Mouse (Mus musculus) stomach, embryonic 15.5 days (tissue): ENCODE data around the gene Rsph3b. TPM values are rescaled to one million over a fixed set of nuclear protein-coding genes. Genes with fewer than 3 reads are reported as not detected.

ENCODE experiments used
- ATAC-seq: fragments of 200-750 bp; cut with Nextera tagmentation; 2 replicates; pipeline ENCODE4 v1.8.0; 2017; ENCODE audit warnings: low read depth, moderate number of reproducible peaks, moderate TSS enrichment; ENCODE audit not compliant: insufficient read depth, low FRiP score
- H3K27ac ChIP-seq: fragments of 300-500 bp; sonication (generic); 2 replicates; pipeline ENCODE4 v1.5.1; 2015; ENCODE audit warnings: mild to moderate bottlenecking, inconsistent platforms
- H3K27me3 ChIP-seq: fragments of 300-500 bp; sonication (generic); replicated peaks from 2 replicates; pipeline ENCODE4 v1.6.1; 2015; ENCODE audit warnings: inconsistent platforms
- H3K36me3 ChIP-seq: fragments of 300-500 bp; sonication (generic); 2 replicates; pipeline ENCODE4 v1.6.1; 2015; ENCODE audit warnings: inconsistent platforms
- H3K4me1 ChIP-seq: fragments of 300-500 bp; sonication (generic); 2 replicates; pipeline ENCODE4 v1.6.1; 2015; ENCODE audit warnings: inconsistent platforms
- H3K4me2 ChIP-seq: fragments of 300-500 bp; sonication (generic); 2 replicates; pipeline ENCODE4 v1.6.1; 2015; ENCODE audit warnings: mild to moderate bottlenecking, inconsistent platforms
- H3K4me3 ChIP-seq: fragments of 300-500 bp; sonication (generic); replicated peaks from 2 replicates; pipeline ENCODE4 v1.5.1; 2015; ENCODE audit warnings: inconsistent platforms
- H3K9ac ChIP-seq: fragments of 300-500 bp; sonication (generic); 2 replicates; pipeline ENCODE4 v1.6.1; 2015; ENCODE audit warnings: inconsistent platforms
- H3K9me3 ChIP-seq: fragments of 300-500 bp; sonication (generic); 2 replicates; pipeline ENCODE4 v1.6.1; 2016; ENCODE audit warnings: inconsistent platforms
- WGBS: fragments of 180-500 bp; shearing (Covaris S2); methylation state at CpG from one replicate; pipeline ENCODE4 v1.1.7; 2015; 5-methylcytosine and 5-hydroxymethylcytosine counted together
- polyA plus RNA-seq: library from polyadenylated mRNA; unstranded; fragments of >200 nt; fragmentation: Nextera tagmentation; extraction: Ambion mirVana; gene quantifications from 2 replicates; pipeline ENCODE4 v1.2.1, GENCODE M21; 2015

Gene Rsph3b
- polyA plus RNA-seq, 1 experiment from 2014 or later = 54.0 TPM

GRCm38 (mm10) chr17:6884531-6884930 is 64.0 kb downstream of the Rsph3b start:
- Histone ChIP-seq H3K4me1 (no peaks in the 10 kb centered on the region), H3K4me2 (no peak overlapping the region), H3K27ac (no peak overlapping the region), H3K27me3 (no peaks in the 10 kb centered on the region), H3K4me3 (no peak overlapping the region), H3K36me3 (no peaks in the 10 kb centered on the region), H3K9me3 (no peaks in the 10 kb centered on the region), H3K9ac (no peak overlapping the region)
- 91% methylated on average over 1 of the region's 1 CpGs for WGBS
- ATAC-seq = no peak

- WGBS = 73% methylated on average over 6 of the region's 6 CpGs
- Histone ChIP-seq H3K36me3 (no peaks in the 10 kb centered on the region), H3K9me3 (no peaks in the 10 kb centered on the region), H3K4me1 (no peaks in the 10 kb centered on the region), H3K4me2 (no peak overlapping the region), H3K27me3 (no peaks in the 10 kb centered on the region), H3K27ac (no peak overlapping the region), H3K9ac (no peak overlapping the region), H3K4me3 (no peak overlapping the region)
- ATAC-seq = no peak
These were observed 67.2 kb downstream of the Rsph3b start for GRCm38 (mm10) chr17:6881306-6881705.

DNA sequence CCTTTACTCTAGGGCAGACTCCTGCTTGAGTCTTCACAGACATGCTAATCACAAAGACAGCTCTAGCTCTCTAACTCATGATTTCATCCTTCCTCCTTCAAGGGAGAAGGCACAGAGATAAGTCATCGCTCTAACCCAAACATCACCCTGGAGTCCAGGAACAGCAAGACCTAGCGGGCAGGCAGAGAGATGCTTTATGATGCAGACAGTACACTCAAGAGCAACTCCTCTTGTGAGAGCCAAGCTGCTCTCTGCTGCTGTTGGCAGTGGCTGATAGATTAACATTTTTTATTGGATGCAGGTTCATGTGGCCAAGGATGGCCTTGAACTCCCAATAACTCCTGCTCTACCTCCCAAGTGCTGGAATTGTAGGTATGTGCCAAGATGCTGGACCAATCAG is 77.1 kb downstream of the Rsph3b start:
- no peak overlapping the region for H3K4me3 ChIP-seq
- H3K27me3 ChIP-seq = no peaks in the 10 kb centered on the region
- WGBS = 74% methylated on average over 2 of the region's 2 CpGs
- no peak overlapping the region for H3K4me2 ChIP-seq
- H3K36me3 ChIP-seq = no peaks in the 10 kb centered on the region
- no peak for ATAC-seq
- peaks cover 8% of the 10 kb centered on the region; the same call in 1 of the 2 replicates for H3K4me1 ChIP-seq
- no peak overlapping the region for H3K9ac ChIP-seq
- H3K27ac ChIP-seq = no peak overlapping the region
- H3K9me3 ChIP-seq = no peaks in the 10 kb centered on the region

DNA sequence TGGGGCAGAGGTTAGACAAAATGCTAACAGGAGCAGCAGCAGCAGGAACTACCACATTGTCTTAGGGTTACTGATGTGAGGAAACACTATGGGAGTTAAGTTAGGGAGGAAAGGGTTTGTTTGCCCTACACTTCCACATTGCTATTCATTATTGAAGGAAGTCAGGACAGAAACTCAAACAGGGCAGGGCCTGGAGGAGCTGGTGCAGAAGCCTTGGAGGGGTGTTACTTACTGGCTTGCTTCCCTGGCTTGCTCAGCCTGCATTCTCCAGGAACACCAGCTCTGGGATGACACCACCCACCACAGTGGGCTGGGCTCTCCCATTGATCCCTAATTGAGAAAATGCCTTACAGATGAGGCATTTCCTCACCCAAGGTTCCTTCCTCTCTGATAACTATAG is 79.7 kb downstream of the Rsph3b start:
- no peak overlapping the region for H3K4me3 ChIP-seq
- no peaks in the 10 kb centered on the region for H3K36me3 ChIP-seq
- H3K4me2 ChIP-seq = no peak overlapping the region
- no peaks in the 10 kb centered on the region for H3K27me3 ChIP-seq
- no peaks in the 10 kb centered on the region for H3K9me3 ChIP-seq
- ATAC-seq = peak; percentile 40; the same call in 1 of the 2 replicates
- peaks cover 16% of the 10 kb centered on the region; the same call in 1 of the 2 replicates for H3K4me1 ChIP-seq
- no peak overlapping the region for H3K9ac ChIP-seq
- peak overlapping the region; percentile 52; the same call in 1 of the 2 replicates for H3K27ac ChIP-seq

GRCm38 (mm10) chr17:6867740-6868139 is 80.7 kb downstream of the Rsph3b start:
- Histone ChIP-seq H3K9me3 (no peaks in the 10 kb centered on the region), H3K27me3 (no peaks in the 10 kb centered on the region), H3K4me1 (peaks cover 19% of the 10 kb centered on the region; the same call in 1 of the 2 replicates), H3K9ac (no peak overlapping the region), H3K36me3 (no peaks in the 10 kb centered on the region), H3K4me2 (peak overlapping the region; percentile 14; the same call in 1 of the 2 replicates), H3K27ac (peak overlapping the region; percentile 75), H3K4me3 (no peak overlapping the region)
- peak; percentile 57; the same call in 1 of the 2 replicates for ATAC-seq
- WGBS = 20% methylated on average over 7 of the region's 7 CpGs

DNA sequence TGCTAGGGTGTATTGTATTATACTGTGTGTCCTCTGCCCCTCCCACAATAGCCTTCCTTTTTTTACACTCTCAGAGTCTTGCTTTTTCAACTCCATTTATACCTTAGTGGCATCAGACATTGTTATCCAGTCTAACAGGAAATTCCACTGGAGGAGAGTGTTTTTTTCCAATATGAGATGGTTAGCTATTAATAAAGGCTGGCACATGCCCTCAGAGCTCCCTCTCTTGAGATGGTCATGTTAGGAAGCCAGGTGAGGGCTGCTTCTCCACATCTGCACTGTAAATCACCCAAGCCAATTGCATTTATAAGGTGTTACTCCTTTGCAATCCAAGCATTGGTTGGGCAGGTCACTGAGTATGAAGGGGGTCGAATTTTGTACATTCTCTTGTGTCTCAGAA is 81.9 kb downstream of the Rsph3b start:
- H3K4me2 ChIP-seq = no peak overlapping the region
- no peak overlapping the region for H3K27ac ChIP-seq
- H3K4me1 ChIP-seq = peaks cover 24% of the 10 kb centered on the region
- H3K4me3 ChIP-seq = no peak overlapping the region
- no peak for ATAC-seq
- no peaks in the 10 kb centered on the region for H3K27me3 ChIP-seq
- H3K36me3 ChIP-seq = no peaks in the 10 kb centered on the region
- WGBS = 72% methylated on average over 1 of the region's 1 CpGs
- H3K9me3 ChIP-seq = no peaks in the 10 kb centered on the region
- H3K9ac ChIP-seq = no peak overlapping the region

GRCm38 (mm10) chr17:6865580-6865979 is 82.9 kb downstream of the Rsph3b start:
- Histone ChIP-seq H3K9ac (no peak overlapping the region), H3K4me1 (peaks cover 30% of the 10 kb centered on the region), H3K4me3 (no peak overlapping the region), H3K9me3 (no peaks in the 10 kb centered on the region), H3K36me3 (no peaks in the 10 kb centered on the region), H3K27ac (no peak overlapping the region), H3K27me3 (no peaks in the 10 kb centered on the region), H3K4me2 (no peak overlapping the region)
- ATAC-seq = no peak
- 41% methylated on average over 5 of the region's 5 CpGs for WGBS

DNA sequence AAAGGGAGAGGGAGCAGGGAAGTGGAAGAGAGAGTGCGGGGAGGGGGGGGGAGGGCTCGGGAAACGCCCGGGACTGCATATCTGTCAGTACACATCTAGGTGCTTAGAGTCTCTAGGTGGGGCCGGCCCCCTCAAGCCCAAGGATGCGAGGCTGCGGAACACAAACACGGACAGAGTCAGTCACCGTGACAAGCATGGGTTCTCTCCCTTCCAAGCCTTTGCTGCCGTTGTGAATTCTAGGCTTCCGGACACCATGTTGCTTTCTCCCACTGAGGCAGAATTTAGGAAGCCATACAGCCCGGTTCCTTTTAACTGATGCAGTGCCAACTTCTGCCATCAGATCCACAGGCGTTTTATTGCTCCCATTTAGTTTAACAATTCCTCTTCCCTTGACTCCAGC is 83.6 kb downstream of the Rsph3b start:
- peaks cover 32% of the 10 kb centered on the region for H3K4me1 ChIP-seq
- no peak overlapping the region for H3K9ac ChIP-seq
- H3K4me2 ChIP-seq = 0 out of 2 replicates have a peak overlapping the region, but pooled peaks have one; percentile 3
- H3K36me3 ChIP-seq = no peaks in the 10 kb centered on the region
- H3K4me3 ChIP-seq = no peak overlapping the region
- H3K27ac ChIP-seq = no peak overlapping the region
- no peak for ATAC-seq
- 38% methylated on average over 13 of the region's 13 CpGs for WGBS
- no peaks in the 10 kb centered on the region for H3K9me3 ChIP-seq
- H3K27me3 ChIP-seq = no peaks in the 10 kb centered on the region

DNA sequence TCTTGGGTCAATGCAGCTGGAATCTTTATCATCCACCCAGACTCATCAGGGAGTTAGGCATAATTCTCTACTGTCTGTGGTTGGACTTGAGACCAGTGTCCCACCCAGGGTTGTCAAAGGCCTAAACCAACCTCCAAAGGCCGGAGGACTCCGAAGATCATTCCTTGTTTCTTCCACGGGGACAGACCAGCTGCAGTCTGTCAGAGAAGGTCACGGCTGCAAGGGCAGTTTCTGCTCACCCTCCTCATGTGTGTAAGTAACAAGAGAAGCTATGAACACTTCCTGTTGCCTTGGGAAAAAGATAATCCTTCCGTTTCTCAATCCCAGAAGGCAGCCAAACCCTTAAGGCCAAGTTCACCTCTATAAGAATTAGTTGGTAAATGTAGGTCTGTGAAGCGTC is 85.0 kb downstream of the Rsph3b start:
- no peak overlapping the region for H3K27ac ChIP-seq
- no peaks in the 10 kb centered on the region for H3K9me3 ChIP-seq
- H3K36me3 ChIP-seq = no peaks in the 10 kb centered on the region
- 46% methylated on average over 6 of the region's 6 CpGs for WGBS
- H3K4me1 ChIP-seq = peaks cover 32% of the 10 kb centered on the region
- no peak for ATAC-seq
- H3K9ac ChIP-seq = no peak overlapping the region
- no peak overlapping the region for H3K4me3 ChIP-seq
- no peak overlapping the region for H3K4me2 ChIP-seq
- no peaks in the 10 kb centered on the region for H3K27me3 ChIP-seq

DNA sequence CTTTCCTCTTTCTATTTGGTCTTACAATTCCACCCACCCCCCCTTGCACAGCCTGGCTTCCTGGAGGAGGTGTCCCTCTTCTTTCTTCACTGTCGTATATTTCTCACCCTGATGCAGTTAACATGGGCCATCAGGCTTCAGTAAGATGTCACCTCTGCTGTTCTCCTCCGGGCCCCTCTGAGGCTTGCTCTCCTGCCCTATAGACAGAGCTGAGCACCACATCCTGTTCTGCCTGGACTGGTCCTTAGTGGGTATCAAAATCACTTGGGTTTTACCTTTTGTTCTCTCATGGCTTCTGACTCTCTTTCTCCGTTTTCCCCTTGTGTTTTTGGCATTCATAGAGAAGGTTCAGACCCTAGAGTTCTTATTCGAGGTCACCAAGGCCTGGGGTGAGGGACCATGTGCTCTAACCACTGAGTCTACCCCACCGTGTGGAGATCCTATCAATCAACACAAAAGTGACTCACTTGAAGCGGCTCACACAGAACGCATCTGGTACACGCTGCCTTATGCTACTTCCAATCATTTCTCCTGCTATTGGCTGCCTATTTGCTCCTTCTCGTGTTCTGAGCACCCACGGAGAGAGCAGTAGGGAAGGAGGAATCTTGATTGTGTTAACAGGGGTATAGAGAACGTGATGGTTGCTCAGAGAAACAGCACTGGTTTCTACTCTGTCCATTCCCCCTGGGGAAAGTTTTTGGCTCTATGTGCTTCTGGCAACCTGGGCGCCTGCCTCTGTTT is 86.3 kb downstream of the Rsph3b start:
- no peaks in the 10 kb centered on the region for H3K36me3 ChIP-seq
- no peaks in the 10 kb centered on the region for H3K9me3 ChIP-seq
- H3K4me2 ChIP-seq = peak overlapping the region; percentile 50
- ATAC-seq = no peak
- H3K4me1 ChIP-seq = peaks cover 27% of the 10 kb centered on the region
- WGBS = 65% methylated on average over 12 of the region's 12 CpGs
- H3K4me3 ChIP-seq = no peak overlapping the region
- H3K27me3 ChIP-seq = no peaks in the 10 kb centered on the region
- H3K27ac ChIP-seq = peak overlapping the region; percentile 85; the same call in 1 of the 2 replicates
- H3K9ac ChIP-seq = no peak overlapping the region

- H3K36me3 ChIP-seq = no peaks in the 10 kb centered on the region
- WGBS = 17% methylated on average over 28 of the region's 28 CpGs
- peaks cover 27% of the 10 kb centered on the region for H3K4me1 ChIP-seq
- H3K4me3 ChIP-seq = no peak overlapping the region; the same call in 1 of the 2 replicates
- H3K9ac ChIP-seq = no peak overlapping the region
- peak overlapping the region; percentile 50 for H3K4me2 ChIP-seq
- no peak for ATAC-seq
- H3K27me3 ChIP-seq = no peaks in the 10 kb centered on the region
- H3K9me3 ChIP-seq = no peaks in the 10 kb centered on the region
- H3K27ac ChIP-seq = peak overlapping the region; percentile 85
These were observed 87.1 kb downstream of the Rsph3b start for GRCm38 (mm10) chr17:6861181-6862039.

- Histone ChIP-seq H3K9ac (no peak overlapping the region), H3K4me3 (no peak overlapping the region)
These were observed 88.0 kb downstream of the Rsph3b start for GRCm38 (mm10) chr17:6860491-6860897.

More at GRCm38 (mm10) chr17:6860491-6860897, 88.0 kb downstream of the Rsph3b start:
- ATAC-seq = no peak; the same call in 1 of the 2 replicates
- H3K27me3 ChIP-seq = no peaks in the 10 kb centered on the region
- 35% methylated on average over 12 of the region's 12 CpGs for WGBS
- H3K4me1 ChIP-seq = peaks cover 27% of the 10 kb centered on the region
- H3K27ac ChIP-seq = peak overlapping the region; percentile 85
- H3K36me3 ChIP-seq = no peaks in the 10 kb centered on the region
- H3K4me2 ChIP-seq = peak overlapping the region; percentile 50; the same call in 1 of the 2 replicates
- H3K9me3 ChIP-seq = no peaks in the 10 kb centered on the region
